Mouse (Mus musculus) embryonic fibroblast, embryonic 13.5 days (primary cell): ENCODE data around the gene Sowaha.

Source experiments
- CTCF ChIP-seq: IDR thresholded peaks from 2 replicates; pipeline ENCODE4 v1.5.1; 2011; ENCODE audit warnings: mild to moderate bottlenecking, control low read depth, low read length, moderate library complexity, borderline replicate concordance; ENCODE audit not compliant: insufficient read depth
- POLR2A ChIP-seq: IDR thresholded peaks from 2 replicates; pipeline ENCODE4 v1.6.1; 2011; ENCODE audit warnings: low read depth, mild to moderate bottlenecking, control low read depth, low read length, moderate library complexity

DNA sequence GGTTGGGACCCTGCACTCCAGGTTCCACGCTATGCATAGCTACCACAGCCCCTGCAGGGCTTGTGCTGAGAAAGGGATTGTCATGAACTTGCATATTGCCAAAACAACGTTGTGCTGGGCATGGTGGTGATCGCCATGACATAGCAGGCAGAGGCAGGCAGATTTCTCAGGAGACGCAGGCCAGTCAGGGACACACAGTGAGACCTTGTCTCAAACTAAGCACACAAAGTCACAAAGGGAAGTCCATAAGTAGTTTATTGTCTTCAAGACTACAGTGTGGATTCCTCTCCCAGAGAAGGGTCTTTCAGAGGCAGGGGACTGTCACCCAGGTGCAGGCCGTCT lies 51.4 kb downstream of the Sowaha start:
- no peak for TF ChIP-seq CTCF
- TF ChIP-seq POLR2A, result 0 out of 2 replicates have a peak, but pooled peaks have one; percentile 7
